Mouse (Mus musculus): ENCODE measurements around the gene Batf3.

- peak; percentile 21; the same call in 1 of the 2 replicates for TF ChIP-seq CTCF (conservative IDR thresholded peaks at IDR 0.05; ENCODE audit: low read length)
- no peak for TF ChIP-seq POU5F1 (IDR thresholded peaks at IDR 0.05; ENCODE audit: borderline replicate concordance, low read length)
- TF ChIP-seq NANOG (IDR thresholded peaks at IDR 0.05; ENCODE audit: borderline replicate concordance, low read length): no peak
Observed at GRCm38 (mm10) chr1:191125811-191126638, 28.4 kb downstream of the Batf3 start.

Measured in E14TG2a.4 (cell line).